Mouse (Mus musculus): ENCODE measurements around the gene Lce1f. TPM values are rescaled to one million over a fixed set of nuclear protein-coding genes. Genes with fewer than 3 reads are reported as not detected.

Lce1f gene
- polyA plus RNA-seq, 1 experiment from 2014 or later, result not detected

Other genes starting within 250 kb of the Lce1f start
- gene Sprr1a, start 234.5 kb downstream of the Lce1f start, polyA plus RNA-seq (2016; fragmentation: Nextera tagmentation; extraction: Ambion mirVana), result not detected in 2 replicates
- not detected in 2 replicates for gene Sprr4, start 219.9 kb downstream of the Lce1f start, polyA plus RNA-seq (2016; fragmentation: Nextera tagmentation; extraction: Ambion mirVana)
- not detected in 2 replicates for gene 2310046K23Rik, start 185.8 kb downstream of the Lce1f start, polyA plus RNA-seq (2016; fragmentation: Nextera tagmentation; extraction: Ambion mirVana)
- not detected in 2 replicates for gene Ivl, start 146.6 kb downstream of the Lce1f start, polyA plus RNA-seq (2016; fragmentation: Nextera tagmentation; extraction: Ambion mirVana)
- not detected in 2 replicates for gene Smcp, start 131.4 kb downstream of the Lce1f start, polyA plus RNA-seq (2016; fragmentation: Nextera tagmentation; extraction: Ambion mirVana)
- gene 2210017I01Rik, start 112.9 kb downstream of the Lce1f start, polyA plus RNA-seq (2016; fragmentation: Nextera tagmentation; extraction: Ambion mirVana), result not detected in 2 replicates
- gene Lce6a, start 98.7 kb downstream of the Lce1f start, polyA plus RNA-seq (2016; fragmentation: Nextera tagmentation; extraction: Ambion mirVana), result not detected in 2 replicates
- not detected in 2 replicates for gene Lce1a1, start 72.0 kb downstream of the Lce1f start, polyA plus RNA-seq (2016; fragmentation: Nextera tagmentation; extraction: Ambion mirVana)
- gene Lce1b, start 63.4 kb downstream of the Lce1f start, polyA plus RNA-seq (2016; fragmentation: Nextera tagmentation; extraction: Ambion mirVana), result not detected in 2 replicates
- gene Lce1a2, start 50.0 kb downstream of the Lce1f start, polyA plus RNA-seq (2016; fragmentation: Nextera tagmentation; extraction: Ambion mirVana), result not detected in 2 replicates
- gene Lce1c, start 41.1 kb downstream of the Lce1f start, polyA plus RNA-seq (2016; fragmentation: Nextera tagmentation; extraction: Ambion mirVana), result not detected in 2 replicates
- not detected in 2 replicates for gene Lce1d, start 33.1 kb downstream of the Lce1f start, polyA plus RNA-seq (2016; fragmentation: Nextera tagmentation; extraction: Ambion mirVana)
- not detected in 2 replicates for gene Lce1e, start 11.3 kb downstream of the Lce1f start, polyA plus RNA-seq (2016; fragmentation: Nextera tagmentation; extraction: Ambion mirVana)
- not detected in 2 replicates for gene Gm38119, start 18.7 kb upstream of the Lce1f start, polyA plus RNA-seq (2016; fragmentation: Nextera tagmentation; extraction: Ambion mirVana)
- gene Lce1g, start 32.0 kb upstream of the Lce1f start, polyA plus RNA-seq (2016; fragmentation: Nextera tagmentation; extraction: Ambion mirVana), result not detected in 2 replicates
- not detected in 2 replicates for gene Lce1h, start 44.7 kb upstream of the Lce1f start, polyA plus RNA-seq (2016; fragmentation: Nextera tagmentation; extraction: Ambion mirVana)
- not detected in 2 replicates for gene Lce1i, start 58.5 kb upstream of the Lce1f start, polyA plus RNA-seq (2016; fragmentation: Nextera tagmentation; extraction: Ambion mirVana)
- not detected in 2 replicates for gene Lce1j, start 70.2 kb upstream of the Lce1f start, polyA plus RNA-seq (2016; fragmentation: Nextera tagmentation; extraction: Ambion mirVana)
- gene Lce1k, start 87.5 kb upstream of the Lce1f start, polyA plus RNA-seq (2016; fragmentation: Nextera tagmentation; extraction: Ambion mirVana), result not detected in 2 replicates
- gene Kprp, start 106.9 kb upstream of the Lce1f start, polyA plus RNA-seq (2016; fragmentation: Nextera tagmentation; extraction: Ambion mirVana), result not detected in 2 replicates
- not detected in 2 replicates for gene Lce1l, start 130.9 kb upstream of the Lce1f start, polyA plus RNA-seq (2016; fragmentation: Nextera tagmentation; extraction: Ambion mirVana)
- gene 2310050C09Rik, start 149.9 kb upstream of the Lce1f start, polyA plus RNA-seq (2016; fragmentation: Nextera tagmentation; extraction: Ambion mirVana), result not detected in 2 replicates
- gene Lce3a, start 205.9 kb upstream of the Lce1f start, polyA plus RNA-seq (2016; fragmentation: Nextera tagmentation; extraction: Ambion mirVana), result not detected in 2 replicates
- not detected in 2 replicates for gene Lce3b, start 212.6 kb upstream of the Lce1f start, polyA plus RNA-seq (2016; fragmentation: Nextera tagmentation; extraction: Ambion mirVana)
- not detected in 2 replicates for gene Lce3c, start 224.1 kb upstream of the Lce1f start, polyA plus RNA-seq (2016; fragmentation: Nextera tagmentation; extraction: Ambion mirVana)
- gene Lce3d, start 237.0 kb upstream of the Lce1f start, polyA plus RNA-seq (2016; fragmentation: Nextera tagmentation; extraction: Ambion mirVana), result not detected in 2 replicates
- not detected in 2 replicates for gene Lce3e, start 246.7 kb upstream of the Lce1f start, polyA plus RNA-seq (2016; fragmentation: Nextera tagmentation; extraction: Ambion mirVana)

Measured in embryonic facial prominence, embryonic 10.5 days (tissue).